Mouse (Mus musculus) layer of hippocampus, adult 18-20 months (tissue): ENCODE measurements around the gene Zkscan14. TPM values are rescaled to one million over a fixed set of nuclear protein-coding genes. Genes with fewer than 3 reads are reported as not detected.

Experiments used
- DNase-seq, 2 experiments: peaks; one replicate each; pipeline ENCODE4 v3.0.0; 2022; ENCODE audit warnings: low spot score in 2 of 2
- total RNA-seq, 2 experiments: library from RNA; stranded (reverse); gene quantifications; 2 replicates each; pipeline ENCODE4 v1.2.3; 2021

The Zkscan14 gene
- total RNA-seq, 2 experiments from 2014 or later: 12.6 to 12.8 TPM

DNA sequence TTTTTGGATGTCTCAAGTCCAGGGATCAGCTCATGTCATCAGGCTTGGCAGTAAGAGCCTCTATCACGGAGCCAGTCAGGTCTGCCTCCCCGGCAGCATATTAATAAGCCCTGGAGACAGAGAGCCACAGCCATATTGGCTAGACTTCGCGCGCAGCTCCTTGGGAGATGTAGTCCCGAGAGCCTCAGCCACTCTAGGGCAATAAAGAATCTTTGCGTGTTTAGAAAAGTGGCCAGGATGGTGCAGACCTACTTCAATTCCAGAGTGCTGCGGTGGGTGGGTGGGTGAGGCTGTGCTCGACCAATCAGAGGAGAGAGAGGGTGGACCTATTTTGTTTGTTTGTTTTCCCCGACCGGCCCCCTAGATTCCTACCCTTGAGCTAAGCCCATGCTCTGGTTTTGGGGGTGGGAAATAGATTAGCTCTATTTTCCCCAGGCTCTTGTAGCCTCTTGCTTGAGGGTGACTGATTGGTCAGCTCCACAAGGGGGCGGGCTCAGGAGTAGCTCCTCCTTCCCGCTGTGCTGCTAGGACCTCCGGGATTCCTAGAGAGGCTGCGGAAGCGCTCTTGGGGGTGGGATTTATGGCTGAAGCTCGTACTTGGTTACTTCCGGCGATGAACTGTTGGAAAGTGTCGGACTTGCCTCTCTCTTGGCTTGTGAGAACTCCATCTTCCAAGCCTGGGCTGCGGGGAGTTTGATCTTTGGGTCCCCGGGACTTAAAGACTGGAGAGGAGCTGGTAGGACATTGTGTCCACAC is 2.4 kb upstream of the Zkscan14 start, which contains the start of gene Zkscan5:
Zkscan5 (plus strand) TSS at position 627 of the 756 bp plus-strand sequence.
- DNase-seq: peak; percentile 96 to 99

DNA sequence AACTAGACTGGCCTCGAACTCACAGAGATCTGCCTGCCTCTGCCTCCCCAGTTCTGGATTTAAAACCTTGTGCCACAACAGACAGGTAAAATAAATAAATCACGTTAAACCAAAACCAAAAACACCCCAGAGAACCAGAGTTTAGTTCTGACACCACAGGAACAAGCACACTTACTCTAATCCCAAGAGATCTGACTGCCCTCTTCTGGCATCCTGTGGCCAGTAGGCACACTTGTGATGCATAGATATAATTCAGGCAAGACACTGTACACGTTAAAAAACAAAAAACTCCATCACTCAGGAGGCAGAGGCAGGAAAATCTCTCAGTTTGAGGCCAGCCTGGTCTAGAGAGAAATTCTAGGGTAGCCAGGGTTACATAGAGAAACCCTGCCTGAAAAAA is 778 bp upstream of the Zkscan14 start:
- no peak for DNase-seq

DNA sequence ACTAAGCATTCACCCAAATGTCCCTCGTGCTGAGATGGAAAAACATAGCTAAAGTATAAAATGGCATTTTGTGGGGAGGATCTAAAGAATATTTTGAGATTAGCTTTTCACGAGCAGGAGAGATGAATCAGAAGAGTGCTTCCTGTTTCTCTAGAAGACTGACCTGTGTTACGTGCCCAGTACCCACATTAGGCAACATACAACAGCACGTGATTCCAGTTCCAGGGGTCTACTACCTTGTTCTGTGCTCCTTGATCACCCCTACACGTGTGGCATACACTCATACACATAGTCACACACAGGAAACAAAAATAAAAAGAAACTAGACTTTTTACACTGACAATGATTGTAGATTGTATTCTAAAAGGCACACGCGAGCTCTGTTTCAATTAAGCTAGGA is 1.3 kb downstream of the Zkscan14 start:
- no peak for DNase-seq

DNA sequence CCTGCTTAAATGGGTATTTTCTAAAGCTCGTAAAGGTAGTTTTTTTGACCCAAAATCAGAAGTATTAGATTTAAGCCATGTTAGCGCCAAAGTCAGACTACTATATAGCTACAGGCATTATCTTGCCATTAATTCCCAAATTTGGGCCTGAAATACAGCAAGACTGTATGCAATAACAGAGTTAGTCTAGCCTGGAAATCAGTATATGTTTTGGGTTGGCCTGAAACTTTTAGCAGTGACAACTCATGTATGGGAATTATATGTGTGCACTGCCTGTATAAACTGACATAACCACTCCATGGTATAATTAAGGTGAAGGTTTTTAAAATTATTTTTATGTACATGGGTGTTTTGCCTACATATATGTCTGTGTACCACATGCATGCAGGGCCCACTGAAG is 9.7 kb downstream of the Zkscan14 start, which contains the start of gene Atp5j2:
Atp5j2 (minus strand) TSS at position 101 of the 400 bp plus-strand sequence.
- no peak for DNase-seq

DNA sequence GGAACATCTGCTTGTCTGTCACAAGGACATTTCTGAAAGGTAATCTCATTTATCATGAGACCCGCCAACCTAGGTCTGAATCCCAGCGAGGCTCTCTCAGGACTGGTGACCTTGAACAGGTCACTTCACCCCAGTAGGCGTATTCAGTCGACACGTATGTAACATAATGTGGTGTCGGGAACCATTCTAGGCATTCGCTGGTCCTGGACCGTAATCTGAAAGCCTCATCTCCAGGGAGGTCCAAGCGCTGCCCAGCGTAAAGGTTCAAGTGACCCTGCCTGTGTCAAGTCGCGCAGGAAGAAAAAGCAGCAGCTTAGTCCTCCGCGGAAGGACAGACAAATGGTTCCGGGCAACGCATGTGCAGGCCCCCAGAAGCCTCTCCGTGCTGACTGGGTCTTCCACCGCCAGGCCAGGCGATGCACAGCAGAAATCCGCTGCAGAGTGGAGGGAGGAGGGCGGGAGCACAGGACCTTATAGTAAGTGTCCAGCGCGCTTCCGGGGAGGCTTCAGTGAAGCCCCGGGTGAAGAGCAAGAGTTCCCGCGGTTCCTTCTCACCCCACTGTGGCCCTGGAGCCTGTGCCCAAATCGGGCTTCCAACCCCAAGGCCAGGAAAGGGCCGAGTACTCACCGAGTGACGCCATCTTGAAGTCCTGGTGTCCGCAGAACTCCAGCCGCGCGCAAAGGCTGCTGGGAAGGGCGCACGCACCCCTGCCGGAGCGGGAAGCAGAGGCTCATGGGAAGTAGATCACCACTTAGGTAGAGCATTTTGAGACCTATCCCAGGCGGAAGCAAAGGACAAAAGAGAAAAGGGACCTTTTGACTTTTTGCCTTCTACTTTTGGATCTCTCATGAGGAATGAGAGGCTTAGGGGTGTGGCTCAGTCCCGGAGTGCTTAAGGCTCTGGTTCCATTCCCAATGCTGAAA is 10.5 kb downstream of the Zkscan14 start:
- DNase-seq: peak; percentile 87 to 95

DNA sequence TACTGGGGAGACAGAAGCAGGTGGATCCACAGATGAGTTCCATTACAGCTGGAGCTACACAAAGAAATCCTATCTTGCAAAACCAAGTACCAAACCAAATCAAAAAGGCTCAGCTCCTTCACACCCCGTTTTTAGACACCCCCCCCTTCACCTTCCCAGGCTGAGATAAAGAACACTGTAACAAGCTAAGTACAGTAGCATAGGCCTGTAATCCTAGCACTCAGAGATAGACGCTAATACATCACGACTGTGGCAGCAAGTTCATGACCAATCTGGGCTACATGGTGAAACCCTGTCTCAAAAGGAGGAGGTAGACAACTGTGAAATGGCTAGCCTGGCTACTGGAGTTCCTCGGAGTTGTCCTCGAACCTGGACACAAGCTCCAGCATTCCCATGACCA is 11.3 kb downstream of the Zkscan14 start:
- DNase-seq: no peak

DNA sequence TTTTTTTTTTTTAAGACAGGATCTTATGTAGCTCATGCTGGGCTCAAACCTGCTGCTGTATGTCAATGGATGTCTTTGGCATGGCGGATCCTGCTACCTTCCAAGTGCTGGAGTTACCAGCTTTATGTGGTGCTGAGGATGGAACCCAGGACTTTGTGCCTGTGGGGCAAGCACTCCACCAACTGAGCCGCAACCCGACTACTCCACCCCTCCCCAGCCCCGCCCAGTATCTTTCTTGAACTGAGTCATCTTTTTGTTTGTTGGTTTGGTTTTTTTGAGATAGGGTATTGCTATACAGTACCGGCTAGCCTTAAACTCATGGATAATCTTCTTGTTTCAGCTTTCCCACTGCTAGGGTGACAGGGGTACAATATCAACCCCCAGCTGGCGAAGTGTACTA is 12.3 kb downstream of the Zkscan14 start:
- no peak for DNase-seq

DNA sequence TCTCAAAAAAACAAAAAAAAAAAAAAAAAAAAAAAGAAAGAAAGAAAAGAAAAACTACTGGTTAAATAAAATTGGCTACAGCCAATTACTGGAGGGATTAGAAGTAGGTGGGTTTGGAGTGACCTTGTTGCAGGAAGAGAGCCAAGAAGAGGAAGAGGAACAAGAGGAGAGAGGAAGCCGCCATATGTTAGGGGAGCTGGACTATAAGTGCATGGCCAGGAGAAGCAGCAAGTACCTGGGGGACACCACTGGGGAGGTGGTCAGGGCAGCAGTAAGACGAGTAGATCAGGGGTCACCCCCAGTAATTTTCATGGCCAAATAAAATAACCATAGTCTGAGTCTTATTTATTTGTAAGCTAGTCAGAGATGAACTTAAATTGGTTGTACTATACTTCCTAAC is 16.4 kb downstream of the Zkscan14 start:
- no peak for DNase-seq

DNA sequence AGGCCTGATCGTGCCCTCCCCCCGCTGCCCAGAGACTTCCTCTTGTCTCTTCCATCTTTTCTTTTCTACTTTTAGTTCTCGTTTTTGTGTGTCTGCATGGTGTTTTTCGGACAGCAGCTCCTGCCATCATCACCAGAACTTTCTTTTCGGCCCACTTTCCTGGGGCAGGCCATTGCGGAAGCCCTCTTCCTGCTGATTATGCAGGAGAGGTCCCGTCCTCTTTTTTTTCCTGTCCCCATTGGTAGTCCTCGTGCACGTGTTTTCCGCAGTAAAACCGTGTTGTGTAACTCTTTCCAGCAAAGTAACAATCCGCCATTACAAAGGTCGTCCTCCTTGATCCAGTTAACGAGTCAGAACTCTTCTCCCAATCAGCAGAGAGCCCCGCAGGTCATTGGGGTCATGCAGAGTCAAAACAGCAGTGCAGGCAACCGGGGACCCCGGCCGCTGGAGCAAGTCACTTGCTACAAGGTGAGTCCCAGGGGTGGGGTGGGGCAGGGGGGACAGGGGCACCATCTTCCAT is 23.1 kb downstream of the Zkscan14 start:
- DNase-seq: no peak

DNA sequence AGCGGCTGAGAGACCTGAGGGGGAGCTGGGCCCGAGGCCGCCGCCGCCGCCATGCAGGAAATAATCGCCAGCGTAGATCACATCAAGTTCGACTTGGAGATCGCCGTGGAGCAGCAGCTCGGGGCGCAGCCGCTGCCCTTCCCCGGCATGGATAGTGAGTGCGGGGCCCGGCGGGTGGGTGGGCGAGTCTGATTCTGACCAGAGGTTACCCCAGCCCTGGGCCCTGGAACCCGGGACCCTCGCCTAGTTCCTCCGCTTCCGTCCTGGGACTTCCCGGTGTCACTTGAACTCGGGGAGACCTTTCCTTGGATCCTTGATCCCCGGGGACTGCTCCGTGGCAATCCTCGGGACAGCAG is 34.4 kb downstream of the Zkscan14 start:
- DNase-seq: no peak

DNA sequence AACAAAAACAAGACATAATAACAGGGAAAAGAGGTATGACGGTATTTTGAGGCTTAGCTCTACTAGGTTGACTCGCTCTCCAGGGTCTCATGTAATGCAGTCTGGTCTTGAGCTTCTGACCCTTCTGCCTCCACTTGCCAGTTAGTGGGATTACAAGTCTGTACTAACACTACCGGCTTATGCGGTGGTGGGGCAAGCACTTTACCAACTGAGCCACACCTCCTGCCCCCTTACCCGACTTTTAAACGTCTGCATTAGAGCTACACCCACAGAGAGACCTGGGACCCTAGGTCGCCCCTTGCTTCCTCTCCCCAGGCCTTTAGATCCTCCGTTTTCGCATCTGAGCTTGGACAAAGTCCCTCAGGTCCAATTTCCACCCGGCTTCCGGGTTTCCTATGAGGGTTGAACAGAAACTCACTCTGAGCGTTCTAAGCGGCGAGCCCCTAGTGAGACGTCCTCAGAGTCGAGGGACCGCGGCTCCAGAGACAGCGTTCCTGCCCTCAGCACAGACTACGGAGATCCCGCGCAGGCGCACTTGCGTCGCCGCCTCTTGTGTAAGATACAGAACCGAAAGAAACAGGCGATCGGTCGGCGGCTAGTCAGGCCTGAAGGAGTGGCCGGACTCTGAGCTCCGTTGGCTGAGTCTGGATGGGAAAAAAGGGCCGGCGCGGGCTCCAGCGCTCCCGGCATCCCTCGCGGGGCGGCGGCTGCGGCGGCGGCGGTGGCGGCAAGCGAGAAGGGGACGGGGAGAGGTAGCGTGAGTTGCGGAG is 34.9 kb downstream of the Zkscan14 start, which contains the start of the genes Ptcd1 and Cpsf4:
Ptcd1 (minus strand) TSS at position 573 of the 770 bp plus-strand sequence.
Cpsf4 (plus strand) TSS at position 678 of the 770 bp plus-strand sequence.
- peak; percentile 98 to 100 for DNase-seq

DNA sequence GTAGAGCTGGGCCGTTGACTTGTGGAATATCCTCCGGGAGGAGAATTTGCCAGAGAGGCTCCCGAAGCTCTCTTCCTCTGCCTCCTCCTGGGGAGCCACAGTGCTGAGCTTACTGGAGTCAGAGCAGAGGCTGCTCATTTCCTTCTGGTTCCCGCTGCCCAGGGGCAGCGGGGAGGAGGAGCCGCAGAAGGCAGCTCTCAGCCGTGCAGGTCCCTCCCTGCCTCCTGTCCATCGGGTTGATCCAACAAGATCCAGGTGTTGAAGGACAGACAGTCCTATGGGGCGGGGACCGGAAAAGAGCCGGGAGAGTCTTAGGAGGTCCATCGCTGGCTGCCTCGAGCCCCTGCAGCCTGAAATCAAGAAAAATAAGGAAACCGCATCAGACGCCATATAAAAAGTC is 36.5 kb downstream of the Zkscan14 start:
- DNase-seq: no peak

DNA sequence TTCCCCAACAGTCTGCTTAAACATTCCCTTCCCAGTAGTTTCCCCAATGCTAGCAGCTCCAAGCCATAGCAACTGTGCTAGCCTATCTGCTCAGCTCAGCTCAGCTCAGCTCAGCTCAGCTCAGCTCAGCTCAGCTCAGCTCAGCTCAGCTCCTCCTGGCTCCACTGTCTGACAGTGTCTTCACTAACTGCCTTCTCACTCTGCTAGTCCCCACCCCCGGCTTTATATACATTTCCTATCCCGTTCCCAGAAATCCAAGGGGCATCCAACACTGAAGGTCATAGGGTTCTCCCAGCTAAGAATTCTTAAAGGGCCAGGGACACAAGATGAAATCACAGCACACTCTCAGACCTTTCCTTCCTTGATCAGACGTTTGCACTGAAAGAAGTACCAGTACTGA is 37.0 kb downstream of the Zkscan14 start:
- DNase-seq: peak in 1 of 2 experiments; percentile 30

DNA sequence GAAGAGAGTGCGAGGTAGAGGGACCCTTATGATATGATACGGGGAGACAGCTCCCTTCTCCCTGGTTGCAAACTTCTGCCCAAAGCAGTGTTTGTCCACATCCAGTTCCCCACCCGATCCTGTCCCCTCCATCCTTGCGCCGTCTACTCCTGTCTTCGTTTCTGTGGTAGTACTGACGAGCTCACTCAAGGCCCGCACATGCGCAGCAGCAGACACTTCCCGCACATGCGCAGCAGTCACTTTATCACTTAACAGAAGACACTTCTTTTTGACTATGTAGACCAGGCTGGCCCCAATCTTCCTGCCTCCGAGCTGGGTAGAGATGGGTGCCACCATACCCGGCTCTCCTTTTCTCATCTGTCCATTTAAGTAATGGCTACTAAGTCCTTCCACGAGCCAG is 40.3 kb downstream of the Zkscan14 start:
- no peak for DNase-seq

DNA sequence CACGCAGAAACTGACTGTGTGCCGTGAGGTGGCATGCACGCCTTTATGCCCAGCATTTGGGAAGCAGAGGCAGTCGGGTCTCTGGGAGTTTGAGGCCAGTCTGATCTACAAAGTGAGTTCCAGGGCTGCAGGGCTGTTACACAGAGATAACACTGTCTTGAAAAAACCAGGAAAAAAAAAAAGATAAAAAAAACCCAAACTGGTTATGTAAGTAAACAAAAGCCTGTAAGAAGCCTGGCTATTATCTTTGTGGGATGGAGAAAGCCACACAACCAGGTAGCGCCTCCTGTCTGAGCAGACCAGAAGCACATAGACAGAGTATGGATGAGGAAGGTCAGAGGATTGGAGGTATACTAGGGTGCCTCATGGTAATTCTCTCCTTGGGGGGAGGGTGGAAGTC is 49.0 kb downstream of the Zkscan14 start:
- no peak for DNase-seq

DNA sequence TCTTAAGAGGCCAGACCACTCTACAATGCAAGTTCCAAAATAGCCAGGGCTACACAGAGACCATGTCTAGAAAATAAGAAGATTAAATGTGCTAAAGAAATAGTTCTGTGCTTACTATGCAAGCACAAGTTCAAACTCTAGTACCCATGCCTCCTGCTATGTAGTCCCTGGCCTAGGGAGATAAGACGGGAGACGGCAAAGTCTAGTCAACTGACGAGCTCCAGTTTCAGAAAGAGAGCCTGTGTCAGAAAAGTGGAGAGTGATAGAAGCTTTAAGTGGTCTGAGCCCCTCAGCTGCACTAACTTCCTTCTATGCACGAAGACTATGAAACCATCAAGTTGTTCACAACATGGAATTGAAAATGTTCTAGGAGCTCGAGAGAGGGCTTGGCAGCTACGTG is 52.4 kb downstream of the Zkscan14 start:
- no peak for DNase-seq

DNA sequence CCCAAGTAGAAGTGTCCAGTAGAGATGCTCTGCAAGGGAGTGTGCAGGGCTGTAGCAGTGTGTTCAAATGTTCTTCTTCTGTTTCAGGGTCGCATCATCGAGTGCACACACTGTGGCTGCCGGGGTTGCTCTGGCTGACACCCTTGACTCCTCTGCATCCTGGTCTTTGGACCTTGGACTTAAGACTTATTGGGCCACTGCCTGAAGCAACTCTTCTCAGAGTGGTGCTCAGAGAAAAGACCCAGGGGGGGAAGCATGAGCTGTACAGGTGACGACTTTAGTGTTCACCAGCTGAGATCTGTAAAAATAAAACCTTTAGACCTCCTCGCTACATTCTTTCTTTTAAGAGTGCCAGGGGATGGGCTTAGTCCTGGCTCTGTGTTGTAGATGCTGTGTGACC is 53.9 kb downstream of the Zkscan14 start:
- DNase-seq: no peak
